Mouse (Mus musculus): ENCODE measurements around the gene Sema6d. TPM values are rescaled to one million over a fixed set of nuclear protein-coding genes. Genes with fewer than 3 reads are reported as not detected.

Gene Sema6d
- polyA plus RNA-seq, 1 experiment, result not detected

DNA sequence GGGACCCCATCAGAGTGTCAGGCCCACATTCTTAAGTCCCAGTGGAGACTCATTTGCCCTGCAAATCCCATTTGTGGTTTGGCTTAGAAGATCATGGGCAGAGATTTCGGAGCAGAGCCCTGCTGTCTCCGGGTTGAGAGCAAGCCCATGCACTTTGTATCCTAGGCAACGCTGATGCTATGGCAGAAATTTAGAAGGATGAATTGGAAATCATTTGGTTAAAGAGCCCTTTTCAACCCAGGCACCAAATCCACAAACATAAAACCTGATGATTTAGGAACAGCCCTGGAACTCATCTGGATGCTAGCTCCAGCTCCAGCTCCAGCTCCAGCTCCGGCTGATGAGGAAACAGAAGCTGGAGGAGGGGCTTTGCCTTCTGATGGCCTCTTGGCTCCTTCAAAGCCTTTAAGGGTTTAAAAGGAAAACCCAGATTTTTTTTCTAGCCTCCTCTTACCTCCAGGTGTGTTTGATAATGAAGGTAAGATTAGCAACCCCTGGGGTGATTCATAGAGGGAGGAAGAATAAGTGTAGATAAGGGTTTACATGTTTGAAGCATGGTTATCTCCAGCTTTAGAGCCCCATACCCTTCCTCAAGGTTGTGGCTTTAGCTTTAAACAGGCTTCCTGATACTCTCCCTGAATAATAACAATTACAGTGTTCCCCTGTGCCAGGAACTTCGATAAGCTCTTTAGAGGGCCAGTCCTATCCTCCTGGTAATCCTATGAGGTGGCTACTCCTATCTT lies 549.6 kb downstream of the Sema6d start:
- TF ChIP-seq GATA1 (IDR thresholded peaks at IDR 0.05; ENCODE audit: low read length), result no peak

GRCm38 (mm10) chr2:124640500-124641193 lies 550.9 kb downstream of the Sema6d start:
- no peak for TF ChIP-seq GATA1 (IDR thresholded peaks at IDR 0.05; ENCODE audit: low read length)

DNA sequence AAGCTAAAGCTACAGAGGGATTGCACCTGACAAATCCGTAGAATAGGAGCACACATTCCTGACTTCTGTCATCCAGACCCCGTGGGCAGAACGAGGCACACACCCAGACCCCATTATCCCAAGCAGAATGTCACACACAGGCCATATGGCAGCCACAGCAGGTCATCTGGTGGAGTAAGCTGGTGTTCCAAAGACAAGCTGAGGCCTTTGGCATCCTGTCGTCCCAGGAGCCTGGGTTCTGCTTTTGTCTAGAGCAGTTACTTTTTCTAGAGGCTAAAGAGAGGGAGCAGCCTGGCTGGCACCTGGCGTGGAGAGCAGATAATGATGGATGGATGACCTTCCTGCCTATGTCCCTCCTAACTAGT lies 551.4 kb downstream of the Sema6d start:
- TF ChIP-seq GATA1 (IDR thresholded peaks at IDR 0.05; ENCODE audit: low read length), result no peak

DNA sequence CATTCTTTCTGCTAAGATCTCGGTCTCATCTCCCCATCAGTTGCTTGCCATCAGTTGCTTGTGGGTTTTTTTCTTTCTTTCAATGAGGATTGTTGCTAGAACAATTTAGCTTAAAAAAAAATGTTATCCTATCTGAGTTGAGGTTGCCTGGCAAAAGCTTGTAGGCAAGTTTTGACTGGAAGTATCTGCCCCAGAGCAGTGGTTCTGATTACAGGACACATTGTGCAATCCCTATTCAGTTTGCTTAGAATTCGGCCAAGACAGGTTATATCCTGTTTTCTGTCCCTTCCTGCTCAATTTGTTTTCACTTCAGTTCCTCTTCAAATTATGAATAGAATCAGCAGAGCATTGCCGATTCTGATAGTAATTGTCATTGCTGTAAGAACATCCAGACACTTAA lies 552.4 kb downstream of the Sema6d start:
- no peak for TF ChIP-seq GATA1 (IDR thresholded peaks at IDR 0.05; ENCODE audit: low read length)

GRCm38 (mm10) chr2:124650609-124651008 lies 560.8 kb downstream of the Sema6d start:
- no peak for TF ChIP-seq GATA1 (IDR thresholded peaks at IDR 0.05; ENCODE audit: low read length)

DNA sequence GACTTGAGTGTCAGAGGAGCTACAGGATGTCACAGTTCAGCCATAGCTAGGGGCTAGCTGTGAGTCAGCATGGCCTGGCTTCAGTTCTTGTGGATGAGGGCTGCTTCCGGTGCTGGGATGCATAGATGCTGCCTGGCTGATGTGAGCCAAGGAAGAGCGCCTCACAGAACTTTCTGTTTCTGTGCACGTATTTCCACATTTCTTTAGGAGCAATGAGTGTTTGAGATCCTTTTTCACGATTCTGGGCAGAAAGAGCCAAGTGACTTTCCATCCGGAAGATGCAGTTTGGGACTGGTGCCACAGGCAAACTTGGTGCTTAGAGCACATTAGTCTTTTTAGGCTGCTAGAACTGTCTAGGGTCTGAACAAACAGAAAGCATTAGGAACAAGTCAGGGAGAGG lies 561.4 kb downstream of the Sema6d start:
- no peak for TF ChIP-seq GATA1 (IDR thresholded peaks at IDR 0.05; ENCODE audit: low read length)

DNA sequence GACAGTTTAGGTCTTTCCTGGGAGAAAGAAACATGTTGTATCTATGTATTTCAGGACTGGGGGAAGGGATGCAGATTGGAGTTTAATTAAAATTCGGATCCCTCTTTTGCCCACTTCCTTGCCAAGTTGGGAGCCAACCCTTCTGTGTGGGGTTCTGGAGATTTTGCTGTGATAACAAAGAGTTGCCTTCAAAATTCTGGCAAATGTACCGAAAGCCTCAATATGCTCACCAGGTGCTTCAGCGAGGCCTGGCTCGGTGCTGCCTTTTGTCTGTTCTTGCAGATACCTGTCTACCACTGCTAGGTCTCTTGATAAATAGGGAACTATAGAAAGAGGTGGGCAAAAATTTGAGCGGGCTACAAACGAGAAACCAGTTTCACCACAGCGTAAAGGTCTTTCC lies 563.4 kb downstream of the Sema6d start:
- no peak for TF ChIP-seq GATA1 (IDR thresholded peaks at IDR 0.05; ENCODE audit: low read length)

GRCm38 (mm10) chr2:124657358-124657757 lies 567.6 kb downstream of the Sema6d start:
- no peak for TF ChIP-seq GATA1 (IDR thresholded peaks at IDR 0.05; ENCODE audit: low read length)

DNA sequence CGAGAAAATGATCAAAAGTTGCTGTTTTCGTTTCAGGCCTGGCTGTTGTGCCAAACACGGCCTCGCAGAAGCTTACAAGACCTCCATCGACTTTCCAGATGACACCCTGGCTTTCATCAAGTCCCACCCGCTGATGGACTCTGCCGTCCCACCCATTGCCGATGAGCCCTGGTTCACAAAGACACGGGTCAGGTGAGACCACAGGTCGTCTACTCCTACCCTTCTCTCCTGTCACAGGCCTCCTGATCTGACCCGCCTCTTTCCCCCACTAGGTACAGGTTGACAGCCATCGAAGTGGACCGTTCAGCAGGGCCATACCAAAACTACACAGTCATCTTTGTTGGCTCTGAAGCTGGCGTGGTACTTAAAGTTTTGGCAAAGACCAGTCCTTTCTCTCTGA lies 568.6 kb downstream of the Sema6d start:
- no peak for TF ChIP-seq GATA1 (IDR thresholded peaks at IDR 0.05; ENCODE audit: low read length)

DNA sequence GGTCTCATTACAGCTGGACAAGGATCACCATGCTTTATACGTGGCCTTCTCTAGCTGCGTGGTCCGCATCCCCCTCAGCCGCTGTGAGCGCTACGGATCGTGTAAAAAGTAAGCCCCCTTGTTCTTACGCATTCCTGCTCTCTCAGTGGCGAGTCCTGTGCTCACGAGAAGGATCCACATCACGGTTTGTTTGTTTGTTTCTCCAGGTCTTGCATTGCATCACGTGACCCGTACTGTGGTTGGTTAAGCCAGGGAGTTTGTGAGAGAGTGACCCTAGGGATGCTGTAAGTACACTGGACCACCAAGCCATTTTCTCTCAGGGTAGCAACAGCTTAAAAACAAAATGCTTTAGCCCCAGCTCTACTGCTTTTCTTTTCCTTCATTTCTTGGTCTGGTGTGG lies 569.8 kb downstream of the Sema6d start:
- no peak for TF ChIP-seq GATA1 (IDR thresholded peaks at IDR 0.05; ENCODE audit: low read length)

GRCm38 (mm10) chr2:124660686-124661085 lies 570.9 kb downstream of the Sema6d start:
- TF ChIP-seq GATA1 (IDR thresholded peaks at IDR 0.05; ENCODE audit: low read length), result no peak

DNA sequence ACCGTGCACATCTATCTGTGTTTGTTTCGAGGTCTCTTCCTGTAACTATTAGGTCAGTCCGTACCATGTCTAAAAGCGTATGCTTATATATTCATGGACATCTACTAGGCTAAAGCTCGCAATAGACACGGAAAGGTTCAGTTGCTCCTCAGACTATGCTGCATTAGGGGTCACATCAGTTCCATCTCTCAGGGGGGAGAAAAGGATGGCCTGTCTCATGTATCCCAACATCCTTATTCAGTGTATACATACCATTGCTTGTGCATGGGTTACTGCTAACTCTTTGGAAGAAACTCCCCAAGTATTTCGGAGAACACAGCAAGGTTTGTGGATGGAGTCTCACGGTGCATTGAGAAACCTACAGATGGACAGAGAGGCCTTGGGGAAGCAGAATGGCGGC lies 571.5 kb downstream of the Sema6d start:
- TF ChIP-seq GATA1 (IDR thresholded peaks at IDR 0.05; ENCODE audit: low read length), result no peak

- no peak for TF ChIP-seq GATA1 (IDR thresholded peaks at IDR 0.05; ENCODE audit: low read length)
Measured at GRCm38 (mm10) chr2:124662257-124662656, 572.5 kb downstream of the Sema6d start.

GRCm38 (mm10) chr2:124664191-124664590 lies 574.4 kb downstream of the Sema6d start:
- TF ChIP-seq GATA1 (IDR thresholded peaks at IDR 0.05; ENCODE audit: low read length), result no peak

DNA sequence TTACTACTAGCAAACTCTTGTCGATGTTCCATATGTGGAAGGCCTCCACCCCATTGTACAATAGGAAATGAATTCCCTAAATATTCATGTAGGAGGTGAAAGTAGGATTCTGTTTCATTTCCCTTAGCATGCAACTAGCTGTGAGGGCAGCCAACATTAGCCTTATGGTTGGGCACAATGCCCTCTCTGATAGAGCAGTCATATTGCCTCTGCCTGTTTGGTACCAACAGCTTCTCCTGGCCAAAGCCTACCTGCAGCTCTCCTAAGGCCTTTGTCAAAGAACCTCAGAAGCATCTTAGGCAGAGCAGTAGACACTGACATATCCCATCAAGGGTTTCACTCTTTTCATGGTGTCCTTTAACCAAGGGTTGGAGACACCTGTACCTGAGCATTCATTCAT lies 578.7 kb downstream of the Sema6d start:
- no peak for TF ChIP-seq GATA1 (IDR thresholded peaks at IDR 0.05; ENCODE audit: low read length)

DNA sequence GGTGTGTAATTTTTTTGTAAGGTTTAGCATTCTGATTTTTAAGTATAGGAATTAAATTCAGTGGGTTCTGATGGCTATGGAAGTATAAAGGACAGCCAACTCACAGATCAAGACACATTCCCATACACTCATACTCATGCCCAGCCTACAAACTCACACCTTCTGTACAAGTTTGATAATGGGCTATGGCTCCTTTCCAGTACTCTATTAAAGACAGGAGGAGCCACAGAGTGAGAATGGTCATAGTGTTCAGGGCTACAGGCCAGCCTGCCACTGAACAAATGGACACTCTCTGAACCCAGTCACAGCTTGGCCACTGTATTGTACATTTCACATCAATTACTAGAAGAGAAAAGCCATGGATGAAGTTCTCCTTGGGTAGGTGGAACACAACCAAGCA lies 583.3 kb downstream of the Sema6d start:
- TF ChIP-seq GATA1 (IDR thresholded peaks at IDR 0.05; ENCODE audit: low read length), result no peak

DNA sequence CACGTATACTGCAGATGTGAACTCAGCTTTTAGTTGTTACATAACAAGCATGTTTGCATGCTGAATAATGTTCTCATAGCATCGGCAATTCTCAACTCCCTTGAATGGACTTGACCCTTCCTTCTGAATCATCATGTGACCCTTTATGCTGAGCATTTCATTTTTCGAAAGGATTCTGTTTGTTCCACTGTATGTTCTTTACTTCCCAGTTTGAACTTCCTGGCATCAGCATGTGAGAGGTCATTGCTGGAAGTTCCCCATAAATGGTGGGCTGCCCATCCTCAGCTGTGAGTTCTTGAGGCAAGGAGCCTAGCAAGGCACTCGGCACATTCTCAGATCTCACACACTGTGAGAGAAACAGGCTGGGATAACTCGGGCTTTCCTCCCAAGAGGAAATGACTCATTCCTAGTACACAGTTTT lies 594.7 kb downstream of the Sema6d start:
- TF ChIP-seq GATA1 (IDR thresholded peaks at IDR 0.05; ENCODE audit: low read length), result no peak

Data from G1E-ER4 (cell line).